Mouse (Mus musculus): ENCODE data around the gene Fut7. TPM values are rescaled to one million over a fixed set of nuclear protein-coding genes. Genes with fewer than 3 reads are reported as not detected.

Gene Fut7
- total and polyA plus RNA-seq, 3 experiments = 0.08 to 0.21 TPM; not detected in 1

DNA sequence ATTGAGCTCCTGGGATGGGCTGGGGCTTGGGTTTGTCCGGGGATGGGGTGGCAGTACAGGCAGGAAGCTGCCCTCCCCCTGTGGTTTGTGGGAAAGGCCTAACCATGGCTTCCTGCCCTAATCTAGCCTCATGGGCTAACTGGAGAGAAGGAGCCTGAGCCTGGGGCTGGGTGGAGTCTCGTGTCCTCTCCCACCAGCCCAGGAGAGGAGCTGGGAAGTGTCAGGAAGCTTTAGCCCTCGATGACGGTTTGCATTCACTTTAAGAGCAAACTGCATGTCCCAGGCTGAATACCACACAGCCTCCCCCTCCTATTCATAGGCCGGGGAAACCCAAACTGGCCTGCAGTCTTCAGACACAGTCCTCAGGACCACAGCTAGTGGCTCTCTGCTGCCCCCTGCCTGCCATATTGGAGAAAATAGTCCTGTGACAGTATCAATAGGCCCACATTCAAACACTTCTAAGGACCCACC, 3.7 kb downstream of the Fut7 start:
- no peaks in the 10 kb centered on the region for H3K9me3 ChIP-seq (replicated peaks; ENCODE audit: insufficient read depth, low read length)
- peaks cover 13 to 34% of the 10 kb centered on the region in 2 experiments for H3K4me1 ChIP-seq (ENCODE audit: control insufficient read depth in 1 of 2, insufficient read depth in 2 of 2, low read length in 2 of 2)
- TF ChIP-seq EP300 (IDR thresholded peaks at IDR 0.05; ENCODE audit: low read depth in 1 of 2, low read length in 2 of 2) (peak in 1 of 2 experiments; percentile 17; a peak in 1 of 4 replicates), RCOR1 (IDR thresholded peaks at IDR 0.05; ENCODE audit: low read depth, low read length) (0 out of 2 replicates have a peak, but pooled peaks have one; percentile 16), MAX (IDR thresholded peaks at IDR 0.05; ENCODE audit: low read length) (no peak; the same call in 1 of the 2 replicates), RAD21 (IDR thresholded peaks at IDR 0.05; ENCODE audit: low read depth, low read length) (peak; percentile 39), MYB (IDR thresholded peaks at IDR 0.05; ENCODE audit: low read depth, low read length) (no peak), HCFC1 (IDR thresholded peaks at IDR 0.05; ENCODE audit: low read depth, low read length) (peak; percentile 39; the same call in 1 of the 2 replicates), E2F4 (IDR thresholded peaks at IDR 0.05; ENCODE audit: borderline replicate concordance, low read depth, low read length) (no peak), CTCF (IDR thresholded peaks at IDR 0.05 in 2 of 3, conservative IDR thresholded peaks at IDR 0.05 in 1 of 3; ENCODE audit: control insufficient read depth in 1 of 3, insufficient read depth in 1 of 3, low read depth in 2 of 3, low read length in 3 of 3, poor library complexity in 1 of 3, severe bottlenecking in 1 of 3) (peak; percentile 54 to 78 (median 76)), BHLHE40 (IDR thresholded peaks at IDR 0.05; ENCODE audit: borderline replicate concordance, low read depth, low read length) (0 out of 2 replicates have a peak, but pooled peaks have one; percentile 16), POLR2A (IDR thresholded peaks at IDR 0.05; ENCODE audit: control insufficient read depth in 1 of 2, insufficient read depth in 1 of 2, low read depth in 1 of 2, low read length in 2 of 2, poor library complexity in 1 of 2) (peak; percentile 27 to 52; a peak in 1 of 4 replicates), ZC3H11A (IDR thresholded peaks at IDR 0.05; ENCODE audit: low read depth, low read length) (no peak), SMC3 (IDR thresholded peaks at IDR 0.05; ENCODE audit: low read depth, low read length) (0 out of 2 replicates have a peak, but pooled peaks have one; percentile 18), MYC (IDR thresholded peaks at IDR 0.05; ENCODE audit: low read depth, low read length) (0 out of 2 replicates have a peak, but pooled peaks have one; percentile 29), TAL1 (IDR thresholded peaks at IDR 0.05; ENCODE audit: low read length) (no peak), GABPA (IDR thresholded peaks at IDR 0.05; ENCODE audit: low read depth, low read length) (no peak), SIN3A (IDR thresholded peaks at IDR 0.05; ENCODE audit: low read length) (peak; percentile 32; the same call in 1 of the 2 replicates), MXI1 (IDR thresholded peaks at IDR 0.05; ENCODE audit: low read depth, low read length) (no peak)
- H3K36me3 ChIP-seq (ENCODE audit: control insufficient read depth in 1 of 2, insufficient read depth in 2 of 2, low read length in 2 of 2) = peaks cover 0 to 11% of the 10 kb centered on the region in 2 experiments; a peak in 2 of 4 replicates
- DNase-seq (ENCODE audit: low read depth, low spot score) = peak; percentile 88
- peaks cover 2% of the 10 kb centered on the region; the same call in 1 of the 2 replicates for H3K79me2 ChIP-seq (ENCODE audit: control insufficient read depth, insufficient read depth, low read length, poor library complexity)
- peak overlapping the region; percentile 55 for H3K27ac ChIP-seq (ENCODE audit: control insufficient read depth, low read depth, low read length)
- H3K9ac ChIP-seq (ENCODE audit: control insufficient read depth, low read depth, low read length, poor library complexity, severe bottlenecking) = peak overlapping the region; percentile 65
- H3K4me3 ChIP-seq (ENCODE audit: control insufficient read depth in 1 of 2, insufficient read depth in 1 of 2, low read depth in 2 of 2, low read length in 2 of 2) = peak overlapping the region in 1 of 2 experiments; percentile 13; a peak in 1 of 4 replicates
- H3K27me3 ChIP-seq (ENCODE audit: control insufficient read depth in 1 of 2, insufficient read depth in 2 of 2, low read length in 2 of 2) = no peaks in the 10 kb centered on the region

DNA sequence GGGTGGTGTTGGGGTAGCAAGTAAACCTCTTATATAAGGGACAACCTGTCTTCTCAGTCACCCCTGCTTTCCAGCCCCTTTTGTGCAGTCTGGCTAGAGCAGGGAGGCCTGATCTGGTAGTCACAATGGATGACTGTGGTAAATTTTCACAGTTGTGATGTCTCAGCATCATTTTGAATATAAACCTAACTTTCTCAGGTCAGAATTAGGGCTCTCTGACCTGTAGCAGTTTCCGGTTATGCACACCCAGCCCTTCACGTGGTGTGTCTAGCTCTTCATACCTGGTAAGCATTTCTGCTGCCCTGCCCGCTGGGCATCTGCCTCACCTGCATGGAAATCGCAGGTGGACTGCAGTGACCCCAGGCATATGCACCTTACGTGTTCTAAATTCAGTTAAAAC, 4.2 kb downstream of the Fut7 start:
- H3K27me3 ChIP-seq (ENCODE audit: control insufficient read depth in 1 of 2, insufficient read depth in 2 of 2, low read length in 2 of 2) = no peaks in the 10 kb centered on the region
- peak overlapping the region; percentile 9; the same call in 1 of the 2 replicates for H3K27ac ChIP-seq (ENCODE audit: control insufficient read depth, low read depth, low read length)
- TF ChIP-seq EP300 (IDR thresholded peaks at IDR 0.05; ENCODE audit: low read depth in 1 of 2, low read length in 2 of 2) (no peak), TBP (IDR thresholded peaks at IDR 0.05; ENCODE audit: low read depth, low read length) (no peak), POLR2A (IDR thresholded peaks at IDR 0.05; ENCODE audit: control insufficient read depth in 1 of 2, insufficient read depth in 1 of 2, low read depth in 1 of 2, low read length in 2 of 2, poor library complexity in 1 of 2) (no peak), MYC (IDR thresholded peaks at IDR 0.05; ENCODE audit: low read depth, low read length) (no peak), KAT2A (conservative IDR thresholded peaks at IDR 0.05; ENCODE audit: low read depth, low read length) (no peak), NELFE (IDR thresholded peaks at IDR 0.05; ENCODE audit: low read depth, low read length) (no peak; the same call in 1 of the 2 replicates), NRF1 (IDR thresholded peaks at IDR 0.05; ENCODE audit: insufficient read depth, low read depth, low read length, poor library complexity, severe bottlenecking) (no peak), CHD1 (IDR thresholded peaks at IDR 0.05; ENCODE audit: low read depth, low read length) (no peak), UBTF (IDR thresholded peaks at IDR 0.05; ENCODE audit: borderline replicate concordance, insufficient read depth, low read depth, low read length) (no peak), USF2 (IDR thresholded peaks at IDR 0.05; ENCODE audit: borderline replicate concordance in 1 of 2, insufficient read depth in 1 of 2, low read depth in 1 of 2, low read length in 2 of 2) (no peak)

More for the DNA sequence above, 4.2 kb downstream of the Fut7 start:
- Histone ChIP-seq H3K36me3 (ENCODE audit: control insufficient read depth in 1 of 2, insufficient read depth in 2 of 2, low read length in 2 of 2) (peaks cover 0 to 11% of the 10 kb centered on the region in 2 experiments; a peak in 2 of 4 replicates), H3K9ac (ENCODE audit: control insufficient read depth, low read depth, low read length, poor library complexity, severe bottlenecking) (no peak overlapping the region), H3K4me3 (ENCODE audit: control insufficient read depth in 1 of 2, insufficient read depth in 1 of 2, low read depth in 2 of 2, low read length in 2 of 2) (no peak overlapping the region), H3K4me1 (ENCODE audit: control insufficient read depth in 1 of 2, insufficient read depth in 2 of 2, low read length in 2 of 2) (peaks cover 13 to 32% of the 10 kb centered on the region in 2 experiments), H3K79me2 (ENCODE audit: control insufficient read depth, insufficient read depth, low read length, poor library complexity) (peaks cover 2% of the 10 kb centered on the region; the same call in 1 of the 2 replicates), H3K9me3 (replicated peaks; ENCODE audit: insufficient read depth, low read length) (no peaks in the 10 kb centered on the region)
- no peak for DNase-seq (ENCODE audit: low read depth, low spot score)
